Mouse (Mus musculus): Measurements from ENCODE around the gene Ube2o. TPM values are rescaled to one million over a fixed set of nuclear protein-coding genes. Genes with fewer than 3 reads are reported as not detected.

Ube2o gene
- polyA plus RNA-seq, 1 experiment from 2014 or later, result 9.8 TPM

- DNase-seq (ENCODE audit: low spot score) (no peak), ATAC-seq (replicated peaks; ENCODE audit: low FRiP score, low TSS enrichment, low read depth) (no peak)
- Histone ChIP-seq H3K36me3 (ENCODE audit: control insufficient read depth, insufficient read depth, low read length) (peaks cover 14% of the 10 kb centered on the region), H3K27me3 (replicated peaks; ENCODE audit: control insufficient read depth, insufficient read depth, low read length) (no peaks in the 10 kb centered on the region), H3K9ac (ENCODE audit: low read length) (no peak overlapping the region), H3K4me3 (ENCODE audit: low read depth, low read length) (no peak overlapping the region), H3K9me3 (ENCODE audit: control insufficient read depth, low read length) (no peaks in the 10 kb centered on the region), H3K4me2 (ENCODE audit: low read length) (no peak overlapping the region), H3K4me1 (replicated peaks; ENCODE audit: control insufficient read depth, insufficient read depth, low read length) (no peaks in the 10 kb centered on the region), H3K27ac (ENCODE audit: low read depth) (no peak overlapping the region)
- WGBS, result 91% methylated on average over 3 of the region's 3 CpGs
These were observed 26.5 kb upstream of the Ube2o start for GRCm38 (mm10) chr11:116607717-116608116.

GRCm38 (mm10) chr11:116604097-116604496 is 22.9 kb upstream of the Ube2o start:
- H3K27me3 ChIP-seq (replicated peaks; ENCODE audit: control insufficient read depth, insufficient read depth, low read length), result no peaks in the 10 kb centered on the region
- DNase-seq (ENCODE audit: low spot score), result no peak
- no peak overlapping the region for H3K9ac ChIP-seq (ENCODE audit: low read length)
- WGBS, result 88% methylated on average over 12 of the region's 12 CpGs
- ATAC-seq (replicated peaks; ENCODE audit: low FRiP score, low TSS enrichment, low read depth), result no peak
- no peak overlapping the region for H3K4me3 ChIP-seq (ENCODE audit: low read depth, low read length)
- no peak overlapping the region for H3K4me2 ChIP-seq (ENCODE audit: low read length)
- peaks cover 14% of the 10 kb centered on the region for H3K36me3 ChIP-seq (ENCODE audit: control insufficient read depth, insufficient read depth, low read length)
- H3K9me3 ChIP-seq (ENCODE audit: control insufficient read depth, low read length), result no peaks in the 10 kb centered on the region
- no peak overlapping the region for H3K27ac ChIP-seq (ENCODE audit: low read depth)
- no peaks in the 10 kb centered on the region for H3K4me1 ChIP-seq (replicated peaks; ENCODE audit: control insufficient read depth, insufficient read depth, low read length)

- ATAC-seq (replicated peaks; ENCODE audit: low FRiP score, low TSS enrichment, low read depth) (no peak), DNase-seq (ENCODE audit: low spot score) (no peak)
- no peaks in the 10 kb centered on the region for H3K4me1 ChIP-seq (replicated peaks; ENCODE audit: control insufficient read depth, insufficient read depth, low read length)
- H3K9me3 ChIP-seq (ENCODE audit: control insufficient read depth, low read length), result no peaks in the 10 kb centered on the region
- 91% methylated on average over 10 of the region's 10 CpGs for WGBS
- H3K4me3 ChIP-seq (ENCODE audit: low read depth, low read length), result no peak overlapping the region
- no peak overlapping the region for H3K9ac ChIP-seq (ENCODE audit: low read length)
- H3K36me3 ChIP-seq (ENCODE audit: control insufficient read depth, insufficient read depth, low read length), result peaks cover 15% of the 10 kb centered on the region
- H3K27ac ChIP-seq (ENCODE audit: low read depth), result no peak overlapping the region
- H3K4me2 ChIP-seq (ENCODE audit: low read length), result no peak overlapping the region
- H3K27me3 ChIP-seq (replicated peaks; ENCODE audit: control insufficient read depth, insufficient read depth, low read length), result no peaks in the 10 kb centered on the region
These were observed 22.1 kb upstream of the Ube2o start for GRCm38 (mm10) chr11:116603339-116603738.

- no peak overlapping the region for H3K4me2 ChIP-seq (ENCODE audit: low read length)
- no peaks in the 10 kb centered on the region for H3K27me3 ChIP-seq (replicated peaks; ENCODE audit: control insufficient read depth, insufficient read depth, low read length)
- no peak overlapping the region for H3K4me3 ChIP-seq (ENCODE audit: low read depth, low read length)
- H3K27ac ChIP-seq (ENCODE audit: low read depth), result no peak overlapping the region
- H3K9ac ChIP-seq (ENCODE audit: low read length), result no peak overlapping the region
- H3K36me3 ChIP-seq (ENCODE audit: control insufficient read depth, insufficient read depth, low read length), result peaks cover 19% of the 10 kb centered on the region
- WGBS, result 80% methylated on average over 8 of the region's 8 CpGs
- H3K4me1 ChIP-seq (replicated peaks; ENCODE audit: control insufficient read depth, insufficient read depth, low read length), result no peaks in the 10 kb centered on the region
- DNase-seq (ENCODE audit: low spot score) (no peak), ATAC-seq (replicated peaks; ENCODE audit: low FRiP score, low TSS enrichment, low read depth) (no peak)
- no peaks in the 10 kb centered on the region for H3K9me3 ChIP-seq (ENCODE audit: control insufficient read depth, low read length)
These were observed 20.8 kb upstream of the Ube2o start for GRCm38 (mm10) chr11:116602043-116602442.

GRCm38 (mm10) chr11:116601166-116601565 is 19.9 kb upstream of the Ube2o start:
- ATAC-seq (replicated peaks; ENCODE audit: low FRiP score, low TSS enrichment, low read depth) (no peak), DNase-seq (ENCODE audit: low spot score) (no peak)
- Histone ChIP-seq H3K36me3 (ENCODE audit: control insufficient read depth, insufficient read depth, low read length) (peaks cover 16% of the 10 kb centered on the region), H3K9ac (ENCODE audit: low read length) (no peak overlapping the region), H3K27me3 (replicated peaks; ENCODE audit: control insufficient read depth, insufficient read depth, low read length) (no peaks in the 10 kb centered on the region), H3K4me2 (ENCODE audit: low read length) (no peak overlapping the region), H3K4me1 (replicated peaks; ENCODE audit: control insufficient read depth, insufficient read depth, low read length) (no peaks in the 10 kb centered on the region), H3K9me3 (ENCODE audit: control insufficient read depth, low read length) (no peaks in the 10 kb centered on the region), H3K4me3 (ENCODE audit: low read depth, low read length) (no peak overlapping the region), H3K27ac (ENCODE audit: low read depth) (no peak overlapping the region)
- 96% methylated on average over 8 of the region's 8 CpGs for WGBS

GRCm38 (mm10) chr11:116599230-116599629 is 18.0 kb upstream of the Ube2o start:
- no peak overlapping the region for H3K9ac ChIP-seq (ENCODE audit: low read length)
- H3K36me3 ChIP-seq (ENCODE audit: control insufficient read depth, insufficient read depth, low read length), result peaks cover 10% of the 10 kb centered on the region
- no peak overlapping the region for H3K4me3 ChIP-seq (ENCODE audit: low read depth, low read length)
- WGBS, result 91% methylated on average over 15 of the region's 15 CpGs
- no peak for DNase-seq (ENCODE audit: low spot score)
- no peaks in the 10 kb centered on the region for H3K27me3 ChIP-seq (replicated peaks; ENCODE audit: control insufficient read depth, insufficient read depth, low read length)
- no peak for ATAC-seq (replicated peaks; ENCODE audit: low FRiP score, low TSS enrichment, low read depth)
- no peaks in the 10 kb centered on the region for H3K4me1 ChIP-seq (replicated peaks; ENCODE audit: control insufficient read depth, insufficient read depth, low read length)
- H3K9me3 ChIP-seq (ENCODE audit: control insufficient read depth, low read length), result no peaks in the 10 kb centered on the region
- no peak overlapping the region for H3K4me2 ChIP-seq (ENCODE audit: low read length)
- no peak overlapping the region for H3K27ac ChIP-seq (ENCODE audit: low read depth)

GRCm38 (mm10) chr11:116598193-116598592 is 16.9 kb upstream of the Ube2o start:
- 94% methylated on average over 8 of the region's 8 CpGs for WGBS
- no peak overlapping the region for H3K4me3 ChIP-seq (ENCODE audit: low read depth, low read length)
- H3K4me1 ChIP-seq (replicated peaks; ENCODE audit: control insufficient read depth, insufficient read depth, low read length), result no peaks in the 10 kb centered on the region
- H3K27me3 ChIP-seq (replicated peaks; ENCODE audit: control insufficient read depth, insufficient read depth, low read length), result no peaks in the 10 kb centered on the region
- H3K9me3 ChIP-seq (ENCODE audit: control insufficient read depth, low read length), result no peaks in the 10 kb centered on the region
- no peak overlapping the region for H3K9ac ChIP-seq (ENCODE audit: low read length)
- peaks cover 10% of the 10 kb centered on the region for H3K36me3 ChIP-seq (ENCODE audit: control insufficient read depth, insufficient read depth, low read length)
- H3K4me2 ChIP-seq (ENCODE audit: low read length), result no peak overlapping the region
- DNase-seq (ENCODE audit: low spot score) (no peak), ATAC-seq (replicated peaks; ENCODE audit: low FRiP score, low TSS enrichment, low read depth) (no peak)
- H3K27ac ChIP-seq (ENCODE audit: low read depth), result no peak overlapping the region

- Histone ChIP-seq H3K9ac (ENCODE audit: low read length) (no peak overlapping the region), H3K4me2 (ENCODE audit: low read length) (no peak overlapping the region), H3K4me3 (ENCODE audit: low read depth, low read length) (no peak overlapping the region), H3K36me3 (ENCODE audit: control insufficient read depth, insufficient read depth, low read length) (peaks cover 10% of the 10 kb centered on the region; the same call in 1 of the 2 replicates), H3K27ac (ENCODE audit: low read depth) (no peak overlapping the region), H3K27me3 (replicated peaks; ENCODE audit: control insufficient read depth, insufficient read depth, low read length) (no peaks in the 10 kb centered on the region), H3K4me1 (replicated peaks; ENCODE audit: control insufficient read depth, insufficient read depth, low read length) (no peaks in the 10 kb centered on the region), H3K9me3 (ENCODE audit: control insufficient read depth, low read length) (no peaks in the 10 kb centered on the region)
- DNase-seq (ENCODE audit: low spot score) (no peak), ATAC-seq (replicated peaks; ENCODE audit: low FRiP score, low TSS enrichment, low read depth) (no peak)
- 86% methylated on average over 19 of the region's 19 CpGs for WGBS
These were observed 15.5 kb upstream of the Ube2o start for GRCm38 (mm10) chr11:116596766-116597165.

- ATAC-seq (replicated peaks; ENCODE audit: low FRiP score, low TSS enrichment, low read depth), result no peak
- 77% methylated on average over 4 of the region's 4 CpGs for WGBS
- no peaks in the 10 kb centered on the region for H3K4me1 ChIP-seq (replicated peaks; ENCODE audit: control insufficient read depth, insufficient read depth, low read length)
These were observed 12.1 kb upstream of the Ube2o start for GRCm38 (mm10) chr11:116593345-116593744.

More at GRCm38 (mm10) chr11:116593345-116593744, 12.1 kb upstream of the Ube2o start:
- no peak for DNase-seq (ENCODE audit: low spot score)
- Histone ChIP-seq H3K27ac (ENCODE audit: low read depth) (no peak overlapping the region), H3K4me3 (ENCODE audit: low read depth, low read length) (no peak overlapping the region), H3K36me3 (ENCODE audit: control insufficient read depth, insufficient read depth, low read length) (peaks cover 4% of the 10 kb centered on the region; the same call in 1 of the 2 replicates), H3K9me3 (ENCODE audit: control insufficient read depth, low read length) (no peaks in the 10 kb centered on the region), H3K9ac (ENCODE audit: low read length) (no peak overlapping the region), H3K27me3 (replicated peaks; ENCODE audit: control insufficient read depth, insufficient read depth, low read length) (0 out of 2 replicates have a peak, but pooled peaks cover 4% of the 10 kb centered on the region), H3K4me2 (ENCODE audit: low read length) (no peak overlapping the region)

Measured in intestine, embryonic 14.5 days (tissue).